Mouse (Mus musculus) CH12F3 (cell line): ENCODE data around the gene Wdr64.

Experiments
- in situ Hi-C: fragments of 300-500 bp; cut with MboI; formaldehyde crosslinking; loops from 2 replicates; pipeline ENCODE4 v1.14.3; 2020; ENCODE audit warnings: low sequenced_read_pairs

The Wdr64 gene

GRCm38 (mm10) chr1:175716832-175717231 is 18.4 kb downstream of the Wdr64 start:
- in situ Hi-C loops, result no loop called here

- in situ Hi-C loops, result no loop called here
These were observed 27.4 kb downstream of the Wdr64 start for GRCm38 (mm10) chr1:175725771-175726170.

GRCm38 (mm10) chr1:175754576-175755364 is 56.4 kb downstream of the Wdr64 start:
- in situ Hi-C loops, result no loop called here

DNA sequence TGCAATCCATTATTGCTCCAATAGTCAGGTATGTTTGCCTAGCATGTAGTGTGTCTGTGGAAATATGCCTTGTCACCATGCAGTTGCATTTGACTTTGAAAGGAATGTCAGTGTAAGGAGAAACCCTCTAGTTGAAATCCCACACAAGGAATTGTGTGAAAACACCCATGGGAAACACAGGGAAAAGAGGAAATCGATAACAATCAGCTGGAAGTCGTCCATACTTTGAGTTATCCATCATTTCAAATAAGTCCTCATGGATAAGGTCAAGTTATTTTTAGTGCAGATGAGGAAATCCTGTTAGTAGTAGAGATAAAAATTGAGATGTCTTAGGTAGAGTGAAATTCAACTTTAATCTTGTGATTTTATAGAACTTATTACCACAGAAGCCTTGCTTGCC is 96.3 kb downstream of the Wdr64 start:
- in situ Hi-C loops, result no loop called here

DNA sequence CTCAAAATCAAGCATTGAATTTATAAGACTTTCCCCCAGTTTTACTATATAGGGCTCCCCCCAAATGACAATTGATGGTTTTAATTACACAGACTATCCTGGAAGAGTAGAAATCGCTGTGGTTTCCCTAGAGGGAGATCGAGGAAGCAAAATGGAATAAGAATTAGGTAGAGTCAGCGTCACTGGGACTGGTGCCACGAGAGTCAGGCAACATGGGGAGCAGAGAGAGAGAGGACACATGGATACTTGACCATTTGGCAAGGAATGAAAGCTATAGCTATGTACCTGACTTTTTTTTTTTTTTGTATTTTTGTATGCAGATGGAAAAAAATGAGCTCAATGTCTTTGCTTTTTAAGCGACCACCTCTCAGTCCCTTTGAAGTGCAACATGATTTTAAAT is 110.0 kb downstream of the Wdr64 start:
- in situ Hi-C loops, result no loop called here

DNA sequence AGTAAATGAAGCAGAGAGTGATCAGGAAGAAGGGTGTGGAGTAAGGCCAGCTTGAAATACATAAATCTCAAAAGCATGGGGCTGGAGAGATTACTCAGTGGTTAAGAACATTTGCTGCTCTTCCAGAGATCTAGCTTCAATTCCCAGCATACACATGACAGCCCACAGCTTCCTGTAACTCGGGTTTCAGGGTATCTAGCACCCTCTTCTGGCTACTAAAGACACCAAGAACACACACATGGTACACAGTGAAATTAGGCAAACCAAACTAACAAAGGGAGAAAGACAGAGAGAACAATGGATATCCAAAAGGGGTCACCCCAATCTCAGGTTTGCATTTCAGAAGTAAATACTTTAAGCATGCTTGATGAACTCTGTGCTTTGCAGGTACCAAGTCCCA is 113.2 kb downstream of the Wdr64 start:
- in situ Hi-C loops, result no loop called here

DNA sequence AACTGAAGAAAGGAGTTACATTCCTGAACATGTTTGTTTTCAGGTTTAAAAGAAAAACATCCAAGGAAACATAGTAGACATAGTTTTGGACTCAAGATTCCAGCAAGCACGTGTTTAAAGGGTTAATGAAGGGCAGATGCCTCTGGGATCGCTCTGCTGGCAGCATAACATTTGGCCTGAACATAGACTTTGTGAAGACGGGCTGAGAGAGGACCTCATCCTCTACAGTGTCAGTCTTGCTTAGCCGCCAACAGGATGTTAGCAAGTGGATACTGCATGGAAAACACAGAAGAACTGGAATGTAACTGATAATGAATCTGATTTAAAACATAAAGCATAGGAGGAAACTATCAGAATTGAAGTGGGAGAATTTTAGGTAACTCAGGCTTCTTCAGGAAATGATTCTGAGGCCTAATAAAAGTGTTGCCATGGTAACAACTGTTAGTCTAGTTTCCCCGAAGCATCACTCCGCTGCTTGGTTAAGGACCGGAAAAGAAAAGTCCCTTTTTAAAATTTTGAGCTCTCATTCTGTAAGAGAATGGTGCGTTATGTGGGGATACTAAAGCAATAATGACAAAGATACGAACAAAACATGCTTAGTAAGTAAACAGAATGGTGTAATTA is 125.5 kb downstream of the Wdr64 start:
- in situ Hi-C loops, result no loop called here

- in situ Hi-C loops, result no loop called here
These were observed 130.1 kb downstream of the Wdr64 start for GRCm38 (mm10) chr1:175828539-175828938.

- in situ Hi-C loops, result no loop called here
These were observed 130.8 kb downstream of the Wdr64 start for GRCm38 (mm10) chr1:175829220-175829619.

DNA sequence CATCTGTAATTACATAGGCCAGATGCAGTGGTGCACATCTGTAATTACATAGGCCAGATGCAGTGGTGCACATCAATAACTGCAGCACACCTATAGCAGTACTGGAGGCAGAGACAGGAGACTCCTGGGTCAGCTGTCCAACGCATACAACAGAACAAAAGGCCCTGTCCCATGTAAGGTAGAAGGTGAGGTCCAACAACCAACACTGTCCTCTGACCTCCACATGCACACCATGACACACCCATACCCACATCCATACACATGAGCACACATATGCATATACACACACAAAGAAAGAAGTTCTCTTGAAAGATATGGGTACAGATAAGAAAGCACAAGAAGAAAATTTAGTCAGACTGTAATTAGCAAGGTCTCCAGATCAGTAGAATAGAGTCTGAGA is 157.1 kb downstream of the Wdr64 start:
- in situ Hi-C loops, result no loop called here
